Mouse (Mus musculus) cerebellum, adult 2 months (tissue): ENCODE results near the gene Ptcd2. TPM values are rescaled to one million over a fixed set of nuclear protein-coding genes. Genes with fewer than 3 reads are reported as not detected.
"Not testable (repeated sequence)": the region's sequence is repeated elsewhere in the genome, so short reads cannot be mapped to it uniquely, and the experiment has no call there.

Experiments
- DNase-seq, 2 experiments: peaks; one replicate each; pipeline ENCODE4 v3.0.0; 2021
- H3K27ac ChIP-seq: fragments of 200-500 bp; 2 replicates; pipeline ENCODE4 v1.5.1; 2012; ENCODE audit warnings: low read length, control low read depth, inconsistent platforms; ENCODE audit not compliant: insufficient read depth
- H3K27me3 ChIP-seq: fragments of 200-500 bp; 2 replicates; pipeline ENCODE4 v1.6.1; 2012; ENCODE audit warnings: inconsistent platforms, mild to moderate bottlenecking, low read length, moderate library complexity; ENCODE audit not compliant: control insufficient read depth, insufficient read depth
- H3K4me1 ChIP-seq: fragments of 200-500 bp; 2 replicates; pipeline ENCODE4 v1.6.1; 2011; ENCODE audit warnings: low read length; ENCODE audit not compliant: control insufficient read depth, insufficient read depth
- H3K4me3 ChIP-seq: fragments of 200-500 bp; replicated peaks from 2 replicates; pipeline ENCODE3; 2011; ENCODE audit warnings: mild to moderate bottlenecking, low read depth, low read length, control low read depth; ENCODE audit not compliant: insufficient read depth
- CTCF ChIP-seq: fragments of 200-500 bp; IDR thresholded peaks from 2 replicates; pipeline ENCODE4 v1.5.1; 2011; ENCODE audit warnings: low read depth, mild to moderate bottlenecking, control low read depth, low read length, moderate library complexity, borderline replicate concordance; ENCODE audit not compliant: insufficient read depth
- POLR2A ChIP-seq: fragments of 200-500 bp; IDR thresholded peaks from 2 replicates; pipeline ENCODE4 v1.6.1; 2011; ENCODE audit warnings: low read length, control low read depth, borderline replicate concordance; ENCODE audit not compliant: insufficient read depth
- WGBS: fragments of 180-500 bp; shearing (Covaris S2); methylation state at CpG from one replicate; pipeline ENCODE4 v1.1.7; 2018; 5-methylcytosine and 5-hydroxymethylcytosine counted together
- polyA plus RNA-seq: library from polyadenylated mRNA; depleted of rRNA; stranded (reverse); fragments of >200 nt; gene quantifications from 2 replicates; pipeline ENCODE4 v1.2.3, GENCODE M21; 2012

Gene Ptcd2
- polyA plus RNA-seq, 1 experiment: 38.5 TPM

GRCm38 (mm10) chr13:99323632-99324336 lies 20.7 kb downstream of the Ptcd2 start:
- no peak for DNase-seq
- no peak for TF ChIP-seq CTCF
- no peak for TF ChIP-seq POLR2A
- Histone ChIP-seq H3K4me3 (no peak overlapping the region), H3K4me1 (0 out of 2 replicates have a peak, but pooled peaks cover 2% of the 10 kb centered on the region), H3K27me3 (no peaks in the 10 kb centered on the region), H3K27ac (no peak overlapping the region)
- 82% methylated on average over 7 of the region's 7 CpGs for WGBS

GRCm38 (mm10) chr13:99322915-99323314 lies 21.6 kb downstream of the Ptcd2 start:
- H3K27me3 ChIP-seq, H3K4me3 ChIP-seq, H3K4me1 ChIP-seq, DNase-seq, H3K27ac ChIP-seq: not testable (repeated sequence)
- WGBS: 87% methylated on average over 13 of the region's 13 CpGs

GRCm38 (mm10) chr13:99320453-99320852 lies 24.1 kb downstream of the Ptcd2 start:
- 93% methylated on average over 7 of the region's 7 CpGs for WGBS
- H3K27ac ChIP-seq: no peak overlapping the region
- no peaks in the 10 kb centered on the region for H3K27me3 ChIP-seq
- no peak for DNase-seq
- no peak overlapping the region for H3K4me3 ChIP-seq
- 0 out of 2 replicates have a peak, but pooled peaks cover 2% of the 10 kb centered on the region for H3K4me1 ChIP-seq
- TF ChIP-seq POLR2A: no peak
- TF ChIP-seq CTCF: no peak

GRCm38 (mm10) chr13:99317058-99317457 lies 27.4 kb downstream of the Ptcd2 start:
- DNase-seq: peak; percentile 24 to 30
- H3K4me3 ChIP-seq: no peak overlapping the region
- no peaks in the 10 kb centered on the region for H3K4me1 ChIP-seq
- no peak for TF ChIP-seq POLR2A
- peak; percentile 26; the same call in 1 of the 2 replicates for TF ChIP-seq CTCF
- 52% methylated on average over 4 of the region's 4 CpGs for WGBS
- no peak overlapping the region for H3K27ac ChIP-seq
- no peaks in the 10 kb centered on the region for H3K27me3 ChIP-seq

GRCm38 (mm10) chr13:99316366-99316765 lies 28.1 kb downstream of the Ptcd2 start:
- no peak overlapping the region for H3K27ac ChIP-seq
- no peak overlapping the region for H3K4me3 ChIP-seq
- H3K27me3 ChIP-seq: no peaks in the 10 kb centered on the region
- no peak for TF ChIP-seq POLR2A
- TF ChIP-seq CTCF: no peak
- whole genome bisulfite sequencing: 41% methylated on average over 6 of the region's 6 CpGs
- DNase-seq: no peak
- H3K4me1 ChIP-seq: no peaks in the 10 kb centered on the region

- Histone ChIP-seq H3K4me1 (no peaks in the 10 kb centered on the region), H3K4me3 (no peak overlapping the region), H3K27me3 (no peaks in the 10 kb centered on the region), H3K27ac (no peak overlapping the region)
- WGBS: 87% methylated on average over 15 of the region's 15 CpGs
- DNase-seq: no peak
- no peak for TF ChIP-seq POLR2A
Measured at GRCm38 (mm10) chr13:99314657-99315181, 29.8 kb downstream of the Ptcd2 start.

- Histone ChIP-seq H3K27me3 (no peaks in the 10 kb centered on the region), H3K4me3 (no peak overlapping the region), H3K4me1 (no peaks in the 10 kb centered on the region), H3K27ac (no peak overlapping the region)
- WGBS: 88% methylated on average over 5 of the region's 5 CpGs
- TF ChIP-seq CTCF (no peak), POLR2A (no peak)
- no peak for DNase-seq
Measured at GRCm38 (mm10) chr13:99314098-99314497, 30.4 kb downstream of the Ptcd2 start.

GRCm38 (mm10) chr13:99308393-99308792 lies 36.1 kb downstream of the Ptcd2 start:
- no peak for TF ChIP-seq POLR2A
- TF ChIP-seq CTCF: no peak
- Histone ChIP-seq H3K27me3 (no peaks in the 10 kb centered on the region; the same call in 1 of the 2 replicates), H3K4me3 (no peak overlapping the region), H3K4me1 (no peaks in the 10 kb centered on the region), H3K27ac (no peak overlapping the region)
- DNase-seq: no peak
- 86% methylated on average over 8 of the region's 8 CpGs for WGBS
